Mouse (Mus musculus) liver, adult (tissue): Measurements from ENCODE around the gene Klhl42.

Source experiments
- GATA4 ChIP-seq: IDR thresholded peaks from 2 replicates; pipeline ENCODE4 v1.6.1; 2014; ENCODE audit warnings: mild to moderate bottlenecking, low read length; ENCODE audit not compliant: insufficient replicate concordance

The Klhl42 gene

DNA sequence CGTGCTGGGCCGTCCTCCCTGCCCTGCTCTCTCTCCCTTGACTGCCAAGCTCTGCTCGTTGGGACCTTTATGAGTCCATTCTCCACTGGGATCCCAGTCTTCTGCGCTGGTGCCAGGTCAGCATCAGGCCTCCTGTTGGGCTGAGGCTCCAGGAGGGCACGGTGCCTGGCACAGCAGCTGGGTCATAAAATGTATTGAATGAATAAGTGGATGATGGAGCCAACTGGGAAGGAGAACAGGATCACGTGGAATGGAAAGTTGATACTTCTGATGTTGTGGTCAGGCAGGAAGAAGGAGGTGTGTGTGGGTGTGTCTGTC is 26.3 kb upstream of the Klhl42 start:
- TF ChIP-seq GATA4, result no peak

DNA sequence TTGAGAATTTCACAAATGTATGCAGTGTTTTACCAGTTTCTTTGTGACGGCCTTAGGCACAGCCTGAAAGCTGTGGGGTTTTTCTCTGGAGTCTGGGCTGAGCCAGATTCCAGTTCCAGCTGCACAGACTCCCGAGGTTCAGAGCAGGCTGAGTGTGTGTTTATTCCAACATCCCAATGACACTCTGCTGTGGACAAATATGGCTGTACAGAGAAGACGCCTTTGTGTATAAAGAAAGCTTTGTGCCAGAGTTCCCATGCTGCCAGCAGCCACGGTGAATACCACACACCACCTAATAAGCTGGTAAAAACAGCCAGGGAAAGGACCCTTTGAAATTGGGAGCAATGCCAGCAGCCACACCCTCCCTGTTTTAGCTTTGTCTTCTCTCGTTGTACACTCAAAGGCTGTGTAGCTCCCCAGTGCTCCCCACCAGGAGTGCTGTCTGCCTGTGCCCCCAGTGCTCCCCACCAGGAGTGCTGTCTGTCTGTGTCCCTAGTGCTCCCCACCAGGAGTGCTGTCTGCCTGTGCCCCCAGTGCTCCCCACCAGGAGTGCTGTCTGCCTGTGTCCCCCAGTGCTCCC is 15.3 kb upstream of the Klhl42 start:
- TF ChIP-seq GATA4, result no peak

GRCm38 (mm10) chr6:147076878-147077277 is 14.3 kb upstream of the Klhl42 start:
- TF ChIP-seq GATA4, result no peak

GRCm38 (mm10) chr6:147079919-147080318 is 11.3 kb upstream of the Klhl42 start:
- no peak for TF ChIP-seq GATA4

- no peak for TF ChIP-seq GATA4
Observed at GRCm38 (mm10) chr6:147085398-147086040, 5.7 kb upstream of the Klhl42 start.

DNA sequence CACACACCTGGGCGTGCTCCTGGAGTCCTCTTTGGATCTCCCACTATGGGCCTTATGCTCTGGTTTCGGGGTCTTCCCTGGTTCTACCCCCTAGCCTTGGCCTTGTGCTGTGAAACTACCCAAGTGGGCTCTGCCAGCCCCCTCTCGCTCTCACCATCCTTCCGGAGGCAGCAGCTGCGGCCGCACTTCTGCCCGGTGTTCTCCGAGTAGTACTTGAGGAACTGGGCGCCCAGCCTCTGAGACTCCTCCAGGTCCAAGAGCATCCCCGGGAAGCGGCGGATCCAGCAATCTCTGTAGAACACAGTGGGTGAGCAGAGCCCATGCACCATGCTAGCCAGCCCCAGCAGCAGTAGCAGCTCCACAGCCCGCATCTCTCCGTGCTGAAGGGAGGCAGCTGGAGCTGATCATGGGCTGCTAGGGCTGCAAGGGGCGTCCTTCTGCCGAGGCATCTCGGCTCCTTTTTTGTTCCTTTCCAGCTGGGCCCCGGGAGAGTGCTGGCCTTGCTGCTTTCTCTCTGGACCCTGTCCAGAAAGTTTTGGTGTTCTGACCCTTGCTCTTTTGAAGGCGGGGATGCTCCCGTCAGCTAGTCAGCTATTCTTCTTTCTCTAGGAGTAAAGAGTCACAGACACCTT is 4.5 kb upstream of the Klhl42 start, which contains the start of gene Mansc4:
Mansc4 (minus strand) TSS at position 439 of the 632 bp plus-strand sequence.
- TF ChIP-seq GATA4, result no peak

DNA sequence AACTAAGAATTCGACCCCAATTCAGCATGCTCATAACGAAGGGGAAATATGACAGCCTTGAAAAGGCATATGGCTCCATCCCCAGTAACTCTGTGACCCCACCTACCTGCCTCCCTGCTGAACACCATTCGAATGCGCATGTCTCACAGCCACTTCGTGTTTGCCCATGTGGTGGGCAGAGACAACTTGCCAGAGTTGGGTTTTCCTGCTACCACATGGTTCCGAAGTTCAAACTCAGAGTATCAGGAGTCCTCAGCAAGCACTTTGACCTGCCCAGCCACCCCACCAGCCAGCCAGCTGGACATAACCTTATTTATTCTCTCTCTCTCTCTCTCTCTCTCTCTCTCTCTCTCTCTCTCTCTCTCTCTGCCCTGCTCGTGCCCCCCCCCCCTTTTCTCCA is 3.4 kb upstream of the Klhl42 start:
- TF ChIP-seq GATA4, result no peak

DNA sequence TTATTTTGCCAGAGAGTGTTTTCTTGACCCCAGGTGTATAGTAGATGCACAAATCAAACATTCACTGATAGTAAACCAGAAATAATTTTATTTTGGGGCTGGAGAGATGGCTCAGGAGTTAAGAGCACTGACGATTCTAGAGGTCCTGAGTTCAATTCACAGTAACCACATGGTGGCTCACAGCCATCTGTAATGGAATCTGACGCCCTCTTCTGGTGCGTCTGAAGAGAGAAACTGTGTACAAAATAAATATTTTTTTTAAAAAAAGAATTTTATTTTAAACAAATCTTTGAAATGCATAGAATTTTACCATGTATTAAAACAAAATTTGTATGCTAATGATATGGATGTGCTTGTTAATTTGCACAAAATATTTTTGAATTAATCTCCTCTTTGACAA is 2.7 kb upstream of the Klhl42 start:
- TF ChIP-seq GATA4, result no peak

GRCm38 (mm10) chr6:147090191-147090590 is 988 bp upstream of the Klhl42 start:
- TF ChIP-seq GATA4, result no peak

- TF ChIP-seq GATA4, result no peak
Observed at GRCm38 (mm10) chr6:147092136-147092535, 957 bp downstream of the Klhl42 start.

- TF ChIP-seq GATA4, result no peak
Observed at GRCm38 (mm10) chr6:147094771-147095170, 3.6 kb downstream of the Klhl42 start.

DNA sequence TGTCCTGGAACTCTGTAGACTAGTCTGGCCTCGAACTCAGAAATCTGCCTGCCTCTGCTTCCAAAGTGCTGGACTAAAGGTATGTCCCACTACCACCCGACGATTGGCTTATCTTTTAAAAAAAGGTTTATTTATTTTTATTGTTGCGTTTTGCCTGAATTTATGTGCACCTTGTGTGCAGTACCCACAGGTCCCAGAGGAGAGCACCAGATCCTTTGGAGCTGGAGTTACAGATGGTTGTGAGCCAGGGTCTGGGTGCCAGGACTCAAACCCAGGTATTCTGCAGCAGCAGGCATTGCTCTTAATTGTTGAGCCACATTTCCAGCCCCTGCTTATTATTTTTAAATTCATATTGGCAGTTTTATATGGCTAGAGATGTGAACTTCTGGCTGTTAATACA is 4.9 kb downstream of the Klhl42 start:
- TF ChIP-seq GATA4, result no peak

DNA sequence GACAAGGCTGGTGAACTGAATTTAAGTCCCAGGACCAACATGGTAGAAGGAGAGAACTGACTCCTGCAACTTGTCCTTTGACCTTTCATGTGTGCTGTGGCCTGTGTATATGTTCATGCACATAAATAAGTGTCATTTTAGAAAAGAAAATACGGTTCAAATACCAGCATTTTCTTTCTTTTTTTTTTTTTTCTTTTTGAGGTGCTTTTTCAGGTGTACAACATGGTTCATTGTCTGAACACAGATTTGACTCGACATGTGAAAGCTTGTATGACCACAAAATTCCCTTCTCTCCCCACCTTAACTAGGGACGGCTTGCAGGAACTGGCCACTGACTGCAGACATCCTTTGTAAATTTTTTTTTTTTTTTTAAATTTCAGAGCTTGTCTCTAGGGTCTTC is 5.8 kb downstream of the Klhl42 start:
- TF ChIP-seq GATA4, result no peak

DNA sequence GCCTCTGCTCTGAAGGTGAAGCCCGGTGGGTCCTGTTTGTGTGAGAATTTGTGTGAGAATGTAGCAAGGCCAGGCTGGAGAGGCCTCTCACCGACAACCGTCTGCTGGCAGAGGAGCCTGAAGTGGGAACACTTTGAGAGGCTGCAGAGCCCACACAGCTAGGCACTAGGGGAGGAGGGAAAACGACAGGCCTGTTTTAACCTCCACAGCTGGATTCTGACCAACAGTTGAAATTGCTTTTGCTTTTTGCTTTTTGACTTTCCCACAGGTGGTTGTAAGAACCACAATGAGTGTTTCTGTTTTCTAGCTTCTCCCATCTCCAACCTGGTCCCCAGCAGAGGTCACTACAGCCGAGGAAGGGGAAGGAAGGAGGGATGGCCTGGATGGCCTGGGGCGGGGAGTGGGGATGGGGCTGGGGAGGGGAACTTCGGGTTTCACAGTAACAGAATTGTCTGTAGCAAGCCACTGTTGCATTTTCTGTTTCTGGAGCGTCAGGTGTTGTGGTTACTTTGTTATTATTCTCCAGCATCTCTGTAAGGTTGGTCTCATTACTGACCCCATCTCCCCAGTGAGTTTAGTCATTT is 6.3 kb downstream of the Klhl42 start:
- TF ChIP-seq GATA4, result no peak

- no peak for TF ChIP-seq GATA4
Observed at GRCm38 (mm10) chr6:147099458-147100277, 8.5 kb downstream of the Klhl42 start.

GRCm38 (mm10) chr6:147102293-147102692 is 11.1 kb downstream of the Klhl42 start:
- TF ChIP-seq GATA4, result no peak

GRCm38 (mm10) chr6:147105529-147105928 is 14.3 kb downstream of the Klhl42 start:
- no peak for TF ChIP-seq GATA4
